Mouse (Mus musculus) embryonic facial prominence, embryonic 12.5 days (tissue): ENCODE measurements around the gene Phactr4. TPM values are rescaled to one million over a fixed set of nuclear protein-coding genes. Genes with fewer than 3 reads are reported as not detected.

Experiments used
- ATAC-seq: fragments of 200-750 bp; cut with Nextera tagmentation; 2 replicates; pipeline ENCODE4 v1.8.0; 2017; ENCODE audit not compliant: insufficient number of reproducible peaks, insufficient read depth, low FRiP score, low TSS enrichment
- H3K27ac ChIP-seq: fragments of 300-500 bp; sonication (generic); 2 replicates; pipeline ENCODE4 v1.5.1; 2016; ENCODE audit warnings: mild to moderate bottlenecking
- H3K27me3 ChIP-seq: fragments of 300-500 bp; sonication (generic); 2 replicates; pipeline ENCODE4 v1.6.1; 2016; ENCODE audit warnings: mild to moderate bottlenecking, moderate library complexity
- H3K36me3 ChIP-seq: fragments of 300-500 bp; sonication (generic); 2 replicates; pipeline ENCODE4 v1.6.1; 2016; ENCODE audit warnings: mild to moderate bottlenecking
- H3K4me1 ChIP-seq: fragments of 300-500 bp; sonication (generic); 2 replicates; pipeline ENCODE4 v1.6.1; 2016
- H3K4me2 ChIP-seq: fragments of 300-500 bp; sonication (generic); replicated peaks from 2 replicates; pipeline ENCODE4 v1.6.1; 2016; ENCODE audit warnings: mild to moderate bottlenecking, moderate library complexity
- H3K4me3 ChIP-seq: fragments of 300-500 bp; sonication (generic); 2 replicates; pipeline ENCODE4 v1.5.1; 2016; ENCODE audit warnings: mild to moderate bottlenecking
- H3K9ac ChIP-seq: fragments of 300-500 bp; sonication (generic); 2 replicates; pipeline ENCODE4 v1.6.1; 2016; ENCODE audit warnings: mild to moderate bottlenecking, moderate library complexity
- H3K9me3 ChIP-seq: fragments of 300-500 bp; sonication (generic); 2 replicates; pipeline ENCODE4 v1.6.1; 2016; ENCODE audit warnings: mild to moderate bottlenecking, moderate library complexity
- WGBS: fragments of 180-500 bp; shearing (Covaris S2); methylation state at CpG from one replicate; pipeline ENCODE4 v1.1.7; 2016; 5-methylcytosine and 5-hydroxymethylcytosine counted together
- polyA plus RNA-seq: library from polyadenylated mRNA; unstranded; fragments of >200 nt; fragmentation: Nextera tagmentation; extraction: Ambion mirVana; gene quantifications from 2 replicates; pipeline ENCODE4 v1.2.1, GENCODE M21; 2016

The Phactr4 gene
- polyA plus RNA-seq: 18.5 and 22.9 TPM in 2 replicates

DNA sequence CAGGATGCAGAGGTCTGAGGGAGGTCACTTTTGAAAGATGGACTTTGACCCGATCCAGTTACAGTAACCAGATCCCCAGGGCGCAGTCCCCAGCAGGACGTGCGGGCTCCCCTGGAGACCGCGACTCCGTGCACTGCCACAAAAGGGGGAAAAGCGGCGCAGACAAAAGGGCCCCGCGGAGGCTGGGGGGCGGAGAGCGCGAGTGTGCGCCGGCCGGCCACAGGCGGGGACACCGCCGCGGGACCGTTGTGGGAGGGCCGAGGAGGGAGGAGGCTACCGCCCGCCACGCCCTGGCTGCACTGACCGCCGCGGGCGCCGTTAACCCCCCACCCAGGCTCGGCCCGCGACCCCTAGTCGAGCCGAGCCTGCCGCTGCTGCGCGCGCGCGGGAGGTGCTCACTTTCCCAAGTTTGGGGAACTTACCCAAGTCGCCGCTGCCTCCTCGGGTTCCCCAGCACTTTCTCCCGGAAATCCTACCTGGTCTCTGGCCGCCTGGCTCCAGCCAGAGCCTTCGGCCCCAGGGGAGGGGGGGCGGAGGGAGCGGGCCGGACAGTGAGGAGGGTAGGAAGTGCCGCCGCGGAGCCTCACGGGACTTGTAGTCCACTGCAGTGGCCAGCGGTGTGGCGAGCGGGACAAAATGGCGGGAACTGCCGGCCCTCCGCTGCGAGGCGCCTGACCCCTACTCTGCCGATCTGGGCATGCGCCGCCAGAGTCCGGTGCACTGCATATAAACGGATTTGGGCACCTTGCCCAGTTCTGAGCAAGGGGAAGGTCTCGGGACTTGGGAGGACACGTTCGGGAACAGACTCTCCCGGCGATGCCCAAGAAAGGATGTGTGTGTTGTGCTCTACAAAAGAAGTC is at the start of gene Phactr4:
Gene Phactr4, minus strand, starts transcription at position 567 of the 860 bp plus-strand sequence.
- H3K27ac ChIP-seq: peak within 1 kb of the TSS; percentile 98
- H3K4me1 ChIP-seq: peaks cover 15% of the 10 kb centered on the region; the same call in 1 of the 2 replicates
- no peaks in the 10 kb centered on the region for H3K36me3 ChIP-seq
- H3K4me2 ChIP-seq: peak within 1 kb of the TSS; percentile 62
- peak; percentile 97 for ATAC-seq
- peak within 1 kb of the TSS; percentile 84 for H3K4me3 ChIP-seq
- under 1% methylated on average over 67 of the region's 73 CpGs for WGBS
- H3K27me3 ChIP-seq: no peaks in the 10 kb centered on the region
- H3K9me3 ChIP-seq: no peaks in the 10 kb centered on the region
- peak within 1 kb of the TSS; percentile 94 for H3K9ac ChIP-seq

DNA sequence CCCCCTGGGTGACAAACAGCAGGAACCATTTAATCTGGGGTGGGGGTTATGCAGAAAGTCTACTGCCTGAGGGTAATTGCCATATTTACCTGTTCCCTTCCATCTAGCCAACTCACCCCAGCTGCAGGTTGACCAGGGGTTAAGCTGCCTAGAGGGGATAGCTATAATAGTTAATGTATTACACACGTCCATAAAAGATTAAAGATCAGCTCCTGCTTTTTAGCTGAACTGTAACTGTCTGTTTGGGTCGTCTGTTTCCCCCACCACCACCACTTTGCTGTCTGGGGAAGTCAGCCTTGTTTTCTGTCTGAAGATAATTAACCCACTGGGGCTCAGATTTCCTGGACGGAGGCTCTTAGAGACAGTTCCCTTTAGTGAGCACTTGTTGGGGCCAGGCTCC is 47.6 kb upstream of the Phactr4 start:
- Histone ChIP-seq H3K36me3 (no peaks in the 10 kb centered on the region), H3K27me3 (no peaks in the 10 kb centered on the region), H3K4me1 (peaks cover 10% of the 10 kb centered on the region; the same call in 1 of the 2 replicates), H3K4me3 (no peak overlapping the region), H3K9ac (no peak overlapping the region), H3K4me2 (no peak overlapping the region), H3K9me3 (no peaks in the 10 kb centered on the region), H3K27ac (no peak overlapping the region)
- ATAC-seq: no peak
- WGBS: 5% methylated on average over 3 of the region's 3 CpGs

DNA sequence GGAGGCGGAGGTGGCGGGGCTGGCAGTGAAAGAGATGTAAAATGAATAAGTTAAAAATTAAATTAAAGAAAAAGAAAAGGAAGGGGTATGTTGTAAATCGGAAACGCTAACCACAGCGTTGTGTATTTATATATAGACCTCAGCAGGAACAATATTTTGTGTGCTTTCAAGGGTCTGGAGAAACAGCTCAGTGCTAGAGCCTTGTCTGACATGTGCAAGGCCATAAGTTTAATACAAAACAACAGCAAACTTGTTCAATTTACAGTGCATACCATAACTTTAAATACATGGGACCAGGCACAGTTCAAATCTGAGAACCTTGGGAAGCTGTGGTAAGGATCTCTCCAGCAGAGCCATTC is 41.9 kb upstream of the Phactr4 start:
- H3K4me2 ChIP-seq: peak overlapping the region; percentile 85
- peak overlapping the region; percentile 79 for H3K4me3 ChIP-seq
- H3K27me3 ChIP-seq: no peaks in the 10 kb centered on the region
- H3K27ac ChIP-seq: 0 out of 2 replicates have a peak overlapping the region, but pooled peaks have one; percentile 80
- no peaks in the 10 kb centered on the region for H3K9me3 ChIP-seq
- WGBS: under 1% methylated on average over 5 of the region's 5 CpGs
- H3K4me1 ChIP-seq: peaks cover 16% of the 10 kb centered on the region
- H3K36me3 ChIP-seq: peaks cover 18% of the 10 kb centered on the region
- ATAC-seq: no peak
- H3K9ac ChIP-seq: no peak overlapping the region

DNA sequence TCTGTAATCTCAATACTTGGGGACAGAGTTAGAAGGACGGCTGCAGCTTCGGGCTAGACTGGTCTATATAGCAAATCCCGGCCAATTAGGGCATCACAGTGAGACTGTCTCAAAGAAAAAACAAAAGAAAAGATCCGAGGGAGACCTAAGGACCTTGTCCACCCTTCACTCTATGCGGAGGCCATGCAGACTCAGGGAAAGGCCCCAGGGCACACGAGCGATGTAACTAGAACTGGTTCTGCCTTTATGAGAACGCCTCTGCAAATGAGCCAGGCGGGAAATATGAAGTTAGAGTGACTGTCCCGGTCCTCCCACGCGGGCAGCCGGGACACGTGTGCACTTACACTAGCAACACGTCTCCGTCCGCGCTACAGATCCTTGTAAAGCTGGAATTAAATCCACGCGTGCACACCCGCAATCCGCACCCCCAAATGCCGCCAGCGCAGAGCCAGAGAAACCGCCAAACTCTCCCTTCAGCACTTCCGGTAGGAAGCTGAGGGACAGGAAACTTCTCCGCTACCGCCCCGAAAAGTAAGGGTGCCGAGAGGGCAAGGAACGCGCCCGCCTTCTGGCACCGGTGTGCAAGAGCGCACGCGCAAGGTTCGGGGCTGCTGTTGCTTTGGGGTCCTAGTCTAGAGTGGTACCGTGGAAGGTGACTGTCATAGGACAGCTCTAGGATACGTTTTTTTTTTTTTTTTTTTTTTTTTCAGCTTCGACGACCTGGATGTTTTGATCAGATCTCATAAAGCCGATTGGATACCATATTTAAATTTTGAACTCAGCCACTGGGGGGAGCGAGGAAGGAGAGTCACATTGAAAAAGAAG is 41.4 kb upstream of the Phactr4 start, which contains the start of gene Med18:
Gene Med18, minus strand, starts transcription at position 492 of the 825 bp plus-strand sequence.
- ATAC-seq: peak; percentile 90
- Histone ChIP-seq H3K4me1 (peaks cover 16% of the 10 kb centered on the region), H3K9ac (peak within 1 kb of the TSS; percentile 75), H3K4me2 (peak within 1 kb of the TSS; percentile 85), H3K27me3 (no peaks in the 10 kb centered on the region), H3K36me3 (peaks cover 21% of the 10 kb centered on the region), H3K27ac (peak within 1 kb of the TSS; percentile 80), H3K9me3 (no peaks in the 10 kb centered on the region), H3K4me3 (peak within 1 kb of the TSS; percentile 79)
- WGBS: under 1% methylated on average over 44 of the region's 44 CpGs

DNA sequence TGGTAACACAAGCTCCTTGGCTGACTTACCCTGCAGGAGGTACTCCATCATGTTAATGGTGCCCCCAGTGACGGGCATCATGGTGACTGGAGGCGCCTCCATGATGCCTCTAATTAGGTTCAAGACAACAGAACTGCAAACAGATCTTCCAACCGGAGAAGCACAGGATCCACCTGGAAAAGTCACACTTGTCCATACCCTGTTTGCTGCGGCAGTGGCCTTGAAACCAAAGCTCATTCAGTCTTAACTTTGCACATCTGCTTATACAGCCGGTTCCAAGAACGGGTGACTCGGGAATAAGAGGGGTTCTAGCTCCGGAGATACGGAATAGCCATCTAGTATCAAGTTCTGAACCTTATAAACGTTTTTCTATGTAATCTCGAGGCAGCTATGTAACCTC is 40.5 kb upstream of the Phactr4 start:
- Histone ChIP-seq H3K9me3 (no peaks in the 10 kb centered on the region), H3K27me3 (no peaks in the 10 kb centered on the region), H3K4me2 (peak overlapping the region; percentile 85), H3K27ac (no peak overlapping the region), H3K36me3 (peaks cover 28% of the 10 kb centered on the region), H3K4me3 (peak overlapping the region; percentile 79), H3K4me1 (peaks cover 16% of the 10 kb centered on the region), H3K9ac (peak overlapping the region; percentile 75)
- no peak for ATAC-seq
- 8% methylated on average over 11 of the region's 11 CpGs for WGBS

DNA sequence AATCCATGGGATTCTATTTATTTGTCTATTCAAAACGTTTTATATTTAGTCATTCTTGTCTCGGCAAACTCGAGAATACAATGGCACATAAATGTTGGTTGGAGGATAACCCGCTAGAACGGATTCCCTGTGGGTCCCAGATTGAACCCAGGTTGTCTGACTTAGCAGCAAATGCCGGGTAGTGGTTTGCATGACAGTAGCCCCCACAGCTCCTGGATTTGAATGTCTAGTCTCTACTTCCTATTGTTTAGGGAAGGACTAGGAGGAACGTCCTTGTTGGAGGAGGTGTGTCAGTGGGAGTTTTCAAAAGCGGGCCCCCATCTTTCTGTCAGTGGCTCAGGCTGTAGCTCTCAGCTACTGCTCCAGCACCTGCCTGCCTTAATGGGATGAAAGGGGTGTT is 37.9 kb upstream of the Phactr4 start:
- H3K4me1 ChIP-seq: peaks cover 16% of the 10 kb centered on the region
- no peaks in the 10 kb centered on the region for H3K27me3 ChIP-seq
- no peaks in the 10 kb centered on the region for H3K9me3 ChIP-seq
- 91% methylated on average over 8 of the region's 8 CpGs for WGBS
- H3K36me3 ChIP-seq: peaks cover 33% of the 10 kb centered on the region
- no peak overlapping the region for H3K4me3 ChIP-seq
- no peak for ATAC-seq
- no peak overlapping the region for H3K4me2 ChIP-seq
- no peak overlapping the region for H3K9ac ChIP-seq
- H3K27ac ChIP-seq: no peak overlapping the region

DNA sequence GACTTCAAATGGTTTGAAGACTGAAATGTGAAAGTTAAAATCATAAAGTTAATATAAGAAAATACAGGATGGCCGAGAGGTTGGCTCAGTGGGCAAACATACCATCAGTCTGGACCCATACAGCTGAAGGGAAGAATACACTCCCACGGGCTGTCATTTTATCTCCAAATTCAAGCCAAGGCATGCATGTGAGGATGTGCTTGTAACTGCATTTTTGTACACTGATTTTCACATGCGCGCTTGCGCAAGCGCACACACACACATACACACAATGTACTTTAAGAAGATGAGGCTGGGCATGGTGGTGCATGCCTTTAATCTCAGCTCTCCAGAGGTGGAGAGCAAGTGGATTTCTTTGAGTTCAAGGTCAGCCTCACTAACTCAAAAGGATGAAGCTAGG is 33.3 kb upstream of the Phactr4 start:
- H3K4me2 ChIP-seq: no peak overlapping the region
- no peak overlapping the region for H3K9ac ChIP-seq
- H3K27ac ChIP-seq: no peak overlapping the region
- WGBS: 87% methylated on average over 6 of the region's 6 CpGs
- no peaks in the 10 kb centered on the region for H3K9me3 ChIP-seq
- H3K4me3 ChIP-seq: no peak overlapping the region
- no peaks in the 10 kb centered on the region for H3K27me3 ChIP-seq
- ATAC-seq: no peak
- H3K36me3 ChIP-seq: peaks cover 28% of the 10 kb centered on the region
- H3K4me1 ChIP-seq: no peaks in the 10 kb centered on the region

DNA sequence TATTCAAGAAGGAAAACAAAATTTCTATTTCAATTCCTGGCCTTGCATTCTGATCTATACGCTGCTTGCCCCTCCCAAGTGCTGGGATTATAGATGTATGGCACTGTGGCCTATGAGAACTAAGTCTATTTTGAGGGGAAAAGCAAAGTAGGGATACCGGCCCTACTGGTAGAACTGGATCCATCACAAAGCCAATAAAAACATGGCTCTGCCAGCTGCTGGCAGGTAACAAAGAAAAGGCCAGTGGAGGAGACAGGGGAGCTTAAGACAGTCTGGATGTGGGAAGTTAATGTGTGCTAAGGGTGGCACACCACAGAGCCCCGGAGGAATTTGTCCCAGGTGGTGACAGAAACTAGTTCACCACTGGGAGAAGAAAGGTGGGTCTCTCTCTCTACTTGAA is 32.9 kb upstream of the Phactr4 start:
- H3K27me3 ChIP-seq: no peaks in the 10 kb centered on the region
- ATAC-seq: no peak
- 86% methylated on average over 3 of the region's 3 CpGs for WGBS
- H3K27ac ChIP-seq: no peak overlapping the region
- no peak overlapping the region for H3K4me3 ChIP-seq
- no peaks in the 10 kb centered on the region for H3K9me3 ChIP-seq
- no peak overlapping the region for H3K4me2 ChIP-seq
- H3K36me3 ChIP-seq: peaks cover 24% of the 10 kb centered on the region
- no peak overlapping the region for H3K9ac ChIP-seq
- H3K4me1 ChIP-seq: no peaks in the 10 kb centered on the region

DNA sequence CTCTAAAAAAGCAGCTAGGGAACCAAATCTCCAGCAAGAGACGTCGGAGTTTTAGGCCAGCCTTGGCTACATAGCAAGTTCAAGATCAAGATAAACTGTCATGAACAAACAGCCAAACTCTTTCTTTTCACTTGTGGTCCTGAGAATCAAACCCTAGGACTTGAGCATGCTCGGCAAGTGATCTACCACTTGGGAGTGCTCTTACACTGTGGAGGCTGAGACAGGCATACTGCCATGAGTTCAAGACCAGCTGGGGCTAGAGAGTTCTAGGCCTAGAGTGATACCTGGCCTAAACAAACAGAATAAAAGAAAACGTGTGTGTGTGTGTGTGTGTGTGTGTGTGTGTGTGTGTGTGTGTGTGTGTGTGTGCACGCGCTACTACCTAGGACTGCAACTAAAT is 31.9 kb upstream of the Phactr4 start:
- Histone ChIP-seq H3K27me3 (no peaks in the 10 kb centered on the region), H3K4me2 (no peak overlapping the region), H3K9ac (no peak overlapping the region), H3K36me3 (peaks cover 14% of the 10 kb centered on the region), H3K4me1 (no peaks in the 10 kb centered on the region), H3K9me3 (no peaks in the 10 kb centered on the region), H3K27ac (no peak overlapping the region), H3K4me3 (no peak overlapping the region)
- 81% methylated on average over 5 of the region's 6 CpGs for WGBS
- ATAC-seq: no peak

DNA sequence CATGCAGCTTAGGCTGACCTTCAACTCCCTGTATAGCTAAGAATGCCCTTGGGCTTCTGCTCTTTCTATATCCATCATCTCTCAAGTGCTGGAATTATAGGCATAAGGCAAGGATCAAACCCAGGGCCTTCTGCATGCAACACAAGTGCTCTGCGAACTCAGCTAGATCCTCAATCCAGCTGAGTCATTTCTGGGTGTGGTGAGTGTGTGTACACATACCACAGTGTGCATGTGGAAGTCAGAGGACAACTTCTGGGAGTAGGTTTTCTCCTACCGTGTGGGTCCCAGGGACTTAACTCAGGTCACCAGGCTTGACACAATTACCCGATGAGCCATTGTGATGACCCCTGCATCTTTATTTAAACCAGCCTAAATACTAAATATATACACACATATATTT is 27.5 kb upstream of the Phactr4 start:
- Histone ChIP-seq H3K27me3 (no peaks in the 10 kb centered on the region), H3K9me3 (no peaks in the 10 kb centered on the region), H3K4me2 (no peak overlapping the region), H3K4me1 (no peaks in the 10 kb centered on the region), H3K4me3 (no peak overlapping the region), H3K27ac (no peak overlapping the region), H3K9ac (no peak overlapping the region), H3K36me3 (no peaks in the 10 kb centered on the region)
- 80% methylated on average over 3 of the region's 3 CpGs for WGBS
- ATAC-seq: no peak

DNA sequence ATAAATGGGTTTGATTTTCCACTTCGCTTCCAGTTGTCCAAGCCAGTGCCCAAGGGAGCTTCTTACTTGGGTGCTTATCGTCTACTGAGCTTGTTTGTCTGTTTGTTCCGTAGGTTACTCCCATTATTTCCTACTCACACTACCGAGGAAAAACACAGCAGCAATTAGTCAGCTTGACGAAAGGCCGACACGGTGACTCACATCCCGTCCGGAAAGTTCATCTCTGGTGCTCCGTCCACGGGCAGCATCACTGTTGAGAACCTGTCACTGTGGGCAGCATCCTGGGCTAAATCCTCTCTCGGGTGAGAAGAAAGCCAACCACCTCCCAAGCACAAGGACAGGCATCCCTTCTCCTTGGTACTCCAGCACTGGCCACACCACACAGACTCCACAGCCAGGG is 23.8 kb upstream of the Phactr4 start:
- H3K4me2 ChIP-seq: no peak overlapping the region
- H3K4me3 ChIP-seq: no peak overlapping the region
- no peak overlapping the region for H3K9ac ChIP-seq
- no peaks in the 10 kb centered on the region for H3K27me3 ChIP-seq
- no peaks in the 10 kb centered on the region for H3K36me3 ChIP-seq
- no peaks in the 10 kb centered on the region for H3K9me3 ChIP-seq
- no peaks in the 10 kb centered on the region for H3K4me1 ChIP-seq
- no peak for ATAC-seq
- H3K27ac ChIP-seq: no peak overlapping the region
- 88% methylated on average over 12 of the region's 12 CpGs for WGBS

DNA sequence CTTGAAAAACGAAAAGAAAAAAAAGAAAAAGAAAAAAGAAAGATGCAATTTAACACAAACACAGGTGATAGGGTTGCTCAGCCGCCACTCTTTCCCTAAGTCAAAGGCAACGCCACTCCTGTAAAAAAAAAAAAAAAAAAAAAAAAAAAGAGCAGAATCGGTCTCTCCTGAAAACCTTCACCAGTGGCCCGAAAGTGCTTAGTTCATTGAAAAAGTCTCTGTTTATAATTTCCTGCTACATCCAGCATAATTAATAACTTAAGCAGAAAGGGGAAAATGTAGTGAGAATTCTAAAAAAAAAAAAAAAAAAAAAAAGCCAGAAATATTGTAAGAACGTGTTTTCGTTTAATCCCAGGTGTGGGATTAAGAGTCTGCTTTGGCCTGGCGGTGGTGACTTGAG is 22.2 kb upstream of the Phactr4 start:
- H3K9me3 ChIP-seq: no peaks in the 10 kb centered on the region
- 77% methylated on average over 8 of the region's 8 CpGs for WGBS

More for the DNA sequence above, 22.2 kb upstream of the Phactr4 start:
- Histone ChIP-seq H3K4me1 (no peaks in the 10 kb centered on the region), H3K9ac (no peak overlapping the region), H3K27ac (no peak overlapping the region), H3K36me3 (no peaks in the 10 kb centered on the region), H3K4me2 (no peak overlapping the region), H3K27me3 (no peaks in the 10 kb centered on the region), H3K4me3 (no peak overlapping the region)
- no peak for ATAC-seq
